Mouse (Mus musculus) heart, adult 2 months (tissue): Measurements from ENCODE around the gene Gm20708. TPM values are rescaled to one million over a fixed set of nuclear protein-coding genes. Genes with fewer than 3 reads are reported as not detected.

Source experiments
- DNase-seq, 2 experiments: peaks; one replicate each; pipeline ENCODE4 v3.0.0; 2021
- H3K27ac ChIP-seq: fragments of 200-600 bp; 2 replicates; pipeline ENCODE4 v1.8.1; 2022
- H3K27me3 ChIP-seq: fragments of 200-500 bp; 2 replicates; pipeline ENCODE4 v1.6.1; 2012; ENCODE audit warnings: mild to moderate bottlenecking, low read length, inconsistent platforms, mixed read lengths; ENCODE audit not compliant: control insufficient read depth, insufficient read depth
- H3K36me3 ChIP-seq: fragments of 200-500 bp; 2 replicates; pipeline ENCODE4 v1.6.1; 2012; ENCODE audit warnings: low read length, inconsistent platforms; ENCODE audit not compliant: control insufficient read depth, insufficient read depth
- H3K4me1 ChIP-seq: fragments of 200-500 bp; 2 replicates; pipeline ENCODE4 v1.6.1; 2011; ENCODE audit warnings: low read length; ENCODE audit not compliant: control insufficient read depth, insufficient read depth
- H3K4me3 ChIP-seq: fragments of 200-600 bp; 2 replicates; pipeline ENCODE4 v1.8.1; 2022
- H3K79me2 ChIP-seq: fragments of 200-500 bp; replicated peaks from 2 replicates; pipeline ENCODE4 v1.6.1; 2012; ENCODE audit warnings: mild to moderate bottlenecking, inconsistent platforms, low read length, moderate library complexity, mixed read lengths; ENCODE audit not compliant: control insufficient read depth, insufficient read depth
- H3K9ac ChIP-seq: fragments of 200-500 bp; 2 replicates; pipeline ENCODE4 v1.6.1; 2012; ENCODE audit warnings: low read depth, mild to moderate bottlenecking, control low read depth, inconsistent platforms, low read length, mixed read lengths
- CTCF ChIP-seq: fragments of 200-600 bp; IDR thresholded peaks from 2 replicates; pipeline ENCODE4 v1.8.1; 2022; ENCODE audit warnings: antibody characterized with exemption, mild to moderate bottlenecking, moderate library complexity
- EP300 ChIP-seq: fragments of 200-500 bp; IDR thresholded peaks from 2 replicates; pipeline ENCODE4 v1.6.1; 2011; ENCODE audit warnings: low read depth, low read length, control low read depth; ENCODE audit not compliant: insufficient read depth
- POLR2A ChIP-seq: fragments of 200-500 bp; IDR thresholded peaks from 2 replicates; pipeline ENCODE4 v1.6.1; 2011; ENCODE audit warnings: mild to moderate bottlenecking, low read depth, low read length, control low read depth; ENCODE audit not compliant: insufficient read depth
- WGBS: fragments of 180-500 bp; shearing (Covaris S2); methylation state at CpG from one replicate; pipeline ENCODE4 v1.1.7; 2018; 5-methylcytosine and 5-hydroxymethylcytosine counted together
- intact Hi-C: fragments of 180-260 bp; cut with DNase I; formaldehyde crosslinking; loops from one replicate; pipeline ENCODE4 v1.15.1; 2025
- polyA plus RNA-seq: library from polyadenylated mRNA; depleted of rRNA; stranded (reverse); fragments of >200 nt; gene quantifications from 2 replicates; pipeline ENCODE4 v1.2.3, GENCODE M21; 2012
- total RNA-seq, 2 experiments: library from RNA; stranded (reverse); gene quantifications; 2 replicates each; pipeline ENCODE4 v1.2.3; 2021

The Gm20708 gene
- total and polyA plus RNA-seq, 3 experiments = 0.44 to 0.57 (median 0.48) TPM

- H3K9ac ChIP-seq = no peak overlapping the region
- no peak overlapping the region for H3K4me3 ChIP-seq
- no peak for DNase-seq
- intact Hi-C loops = no loop called here
- no peaks in the 10 kb centered on the region for H3K36me3 ChIP-seq
- no peaks in the 10 kb centered on the region for H3K79me2 ChIP-seq
- TF ChIP-seq CTCF (no peak), EP300 (no peak), POLR2A (no peak)
- no peak overlapping the region for H3K27ac ChIP-seq
- 32% methylated on average over 2 of the region's 2 CpGs for WGBS
- H3K27me3 ChIP-seq = no peaks in the 10 kb centered on the region
- no peaks in the 10 kb centered on the region for H3K4me1 ChIP-seq
These were observed 11.3 kb upstream of the Gm20708 start for GRCm38 (mm10) chr11:117798160-117798541.

- intact Hi-C loops = no loop called here
- no peak for DNase-seq
- Histone ChIP-seq H3K4me1 (no peaks in the 10 kb centered on the region), H3K9ac (no peak overlapping the region), H3K36me3 (no peaks in the 10 kb centered on the region), H3K27ac (no peak overlapping the region), H3K27me3 (no peaks in the 10 kb centered on the region), H3K4me3 (no peak overlapping the region), H3K79me2 (no peaks in the 10 kb centered on the region)
- 56% methylated on average over 5 of the region's 5 CpGs for WGBS
- no peak for TF ChIP-seq POLR2A
- TF ChIP-seq CTCF = no peak
- TF ChIP-seq EP300 = no peak
These were observed 10.3 kb upstream of the Gm20708 start for GRCm38 (mm10) chr11:117799174-117799573.

- no peak overlapping the region for H3K4me3 ChIP-seq
- H3K27me3 ChIP-seq = no peaks in the 10 kb centered on the region
- TF ChIP-seq CTCF (no peak), EP300 (no peak), POLR2A (no peak)
- H3K27ac ChIP-seq = no peak overlapping the region
- no peaks in the 10 kb centered on the region for H3K36me3 ChIP-seq
- no peaks in the 10 kb centered on the region for H3K4me1 ChIP-seq
- no peak for DNase-seq
- intact Hi-C loops = no loop called here
- H3K79me2 ChIP-seq = no peaks in the 10 kb centered on the region
- H3K9ac ChIP-seq = no peak overlapping the region
- 88% methylated on average over 7 of the region's 7 CpGs for WGBS
These were observed 9.4 kb upstream of the Gm20708 start for GRCm38 (mm10) chr11:117800038-117800437.

DNA sequence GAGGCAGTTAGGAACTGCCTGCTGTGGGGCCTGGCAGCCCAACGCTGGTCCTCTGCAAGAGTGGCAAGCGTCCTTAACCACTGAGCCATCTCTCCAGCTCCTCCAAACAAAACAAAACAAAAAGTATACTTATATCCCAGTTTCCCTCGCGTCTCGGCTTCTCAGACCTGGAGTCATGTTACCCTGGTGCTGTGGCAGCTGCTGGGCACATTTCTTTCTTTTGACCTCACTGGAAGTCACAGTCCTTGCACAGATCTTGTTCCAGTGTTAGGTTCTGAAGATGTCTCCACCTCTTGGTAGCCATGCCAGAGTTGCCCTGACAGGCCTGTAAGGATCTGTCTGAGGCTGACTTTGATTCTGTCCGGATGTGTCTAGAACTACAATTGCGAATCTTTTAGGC lies 7.8 kb upstream of the Gm20708 start:
- Histone ChIP-seq H3K79me2 (no peaks in the 10 kb centered on the region), H3K4me3 (no peak overlapping the region), H3K4me1 (no peaks in the 10 kb centered on the region), H3K27ac (no peak overlapping the region), H3K9ac (no peak overlapping the region), H3K27me3 (no peaks in the 10 kb centered on the region), H3K36me3 (no peaks in the 10 kb centered on the region)
- no peak for TF ChIP-seq EP300
- TF ChIP-seq CTCF = no peak
- TF ChIP-seq POLR2A = no peak
- intact Hi-C loops = no loop called here
- no peak for DNase-seq
- WGBS = 85% methylated on average over 7 of the region's 7 CpGs

DNA sequence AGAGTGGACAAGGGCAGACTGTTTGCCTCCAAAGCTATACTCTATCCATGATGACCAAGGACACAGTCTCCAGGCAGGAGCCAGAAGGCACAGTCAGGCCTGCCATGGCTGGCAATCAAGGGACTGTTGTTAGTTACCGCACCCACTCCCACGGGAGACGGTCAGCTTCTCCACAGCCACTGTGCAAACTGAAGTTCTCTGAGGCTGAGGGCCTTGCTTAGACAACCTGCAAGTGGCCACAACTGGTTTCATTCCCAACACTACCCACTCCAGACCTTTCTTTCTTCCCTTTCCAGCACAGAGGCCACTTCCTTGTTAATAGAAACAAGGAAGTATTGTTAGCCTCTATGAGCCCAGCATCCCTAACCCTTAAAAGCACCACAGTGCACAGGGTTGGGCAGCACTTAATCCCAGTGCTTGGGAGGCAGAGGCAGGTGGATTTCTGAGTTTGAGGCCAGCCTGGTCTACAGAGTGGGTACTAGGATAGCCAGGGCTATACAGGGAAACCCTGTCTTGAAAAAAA lies 6.2 kb upstream of the Gm20708 start:
- intact Hi-C loops = no loop called here
- WGBS = 78% methylated on average over 3 of the region's 3 CpGs
- TF ChIP-seq EP300 (no peak), POLR2A (no peak), CTCF (no peak)

DNA sequence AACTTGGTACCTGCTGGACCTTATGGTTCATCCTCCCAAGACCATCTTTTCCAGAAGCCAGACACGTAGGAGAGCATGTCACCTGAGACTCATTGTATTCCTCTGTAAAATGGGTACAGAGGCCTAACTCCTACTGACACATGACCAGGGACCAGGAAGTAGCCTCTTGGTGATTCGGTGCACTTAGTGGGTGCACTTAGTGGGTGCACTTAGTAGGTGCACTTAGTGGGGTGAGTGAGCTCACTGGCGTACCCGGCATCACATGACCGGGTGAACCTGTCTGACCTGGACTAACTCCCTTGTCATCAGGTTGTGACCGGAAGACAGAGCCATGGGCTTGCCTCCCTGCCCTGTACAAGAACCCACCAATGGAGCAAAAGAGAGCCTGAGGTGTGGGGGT lies 2.7 kb upstream of the Gm20708 start:
- no peak overlapping the region for H3K27ac ChIP-seq
- no peak for DNase-seq
- H3K9ac ChIP-seq = no peak overlapping the region
- no peaks in the 10 kb centered on the region for H3K27me3 ChIP-seq
- no peaks in the 10 kb centered on the region for H3K36me3 ChIP-seq
- H3K79me2 ChIP-seq = peaks cover 2% of the 10 kb centered on the region; the same call in 1 of the 2 replicates
- H3K4me3 ChIP-seq = no peak overlapping the region
- TF ChIP-seq EP300 (no peak), POLR2A (no peak), CTCF (no peak)
- WGBS = 92% methylated on average over 6 of the region's 6 CpGs
- intact Hi-C loops = no loop called here
- H3K4me1 ChIP-seq = peaks cover 2% of the 10 kb centered on the region

More for the DNA sequence above, 6.2 kb upstream of the Gm20708 start:
- no peak for DNase-seq
- Histone ChIP-seq H3K27ac (no peak overlapping the region), H3K36me3 (no peaks in the 10 kb centered on the region), H3K4me3 (no peak overlapping the region), H3K27me3 (no peaks in the 10 kb centered on the region), H3K4me1 (no peaks in the 10 kb centered on the region), H3K79me2 (no peaks in the 10 kb centered on the region), H3K9ac (no peak overlapping the region)
